Mouse (Mus musculus) limb, embryonic 12.5 days (tissue): ENCODE results near the gene Unc13d. TPM values are rescaled to one million over a fixed set of nuclear protein-coding genes. Genes with fewer than 3 reads are reported as not detected.

Experiments used
- ATAC-seq: fragments of 200-750 bp; cut with Nextera tagmentation; 2 replicates; pipeline ENCODE4 v1.8.0; 2017; ENCODE audit warnings: low read depth, moderate TSS enrichment; ENCODE audit not compliant: insufficient number of reproducible peaks, insufficient read depth, low FRiP score, low TSS enrichment
- H3K27ac ChIP-seq: fragments of 300-500 bp; sonication (generic); 2 replicates; pipeline ENCODE4 v1.5.1; 2016; ENCODE audit warnings: mild to moderate bottlenecking, moderate library complexity
- H3K27me3 ChIP-seq: fragments of 300-500 bp; sonication (generic); 2 replicates; pipeline ENCODE4 v1.6.1; 2016; ENCODE audit warnings: mild to moderate bottlenecking, moderate library complexity
- H3K36me3 ChIP-seq: fragments of 300-500 bp; sonication (generic); 2 replicates; pipeline ENCODE4 v1.6.1; 2016; ENCODE audit warnings: mild to moderate bottlenecking, moderate library complexity
- H3K4me1 ChIP-seq: fragments of 300-500 bp; sonication (generic); replicated peaks from 2 replicates; pipeline ENCODE4 v1.6.1; 2016
- H3K4me2 ChIP-seq: fragments of 300-500 bp; sonication (generic); 2 replicates; pipeline ENCODE4 v1.6.1; 2016; ENCODE audit warnings: mild to moderate bottlenecking, moderate library complexity
- H3K4me3 ChIP-seq: fragments of 300-500 bp; sonication (generic); replicated peaks from 2 replicates; pipeline ENCODE4 v1.5.1; 2016; ENCODE audit warnings: mild to moderate bottlenecking
- H3K9ac ChIP-seq: fragments of 300-500 bp; sonication (generic); replicated peaks from 2 replicates; pipeline ENCODE4 v1.6.1; 2016; ENCODE audit warnings: mild to moderate bottlenecking, moderate library complexity
- H3K9me3 ChIP-seq: fragments of 300-500 bp; sonication (generic); 2 replicates; pipeline ENCODE4 v1.6.1; 2016; ENCODE audit warnings: mild to moderate bottlenecking, moderate library complexity
- whole genome bisulfite sequencing: fragments of 180-500 bp; shearing (Covaris S2); methylation state at CpG from one replicate; pipeline ENCODE4 v1.1.7; 2016; 5-methylcytosine and 5-hydroxymethylcytosine counted together
- polyA plus RNA-seq: library from polyadenylated mRNA; unstranded; fragments of >200 nt; fragmentation: Nextera tagmentation; extraction: Ambion mirVana; gene quantifications from 2 replicates; pipeline ENCODE4 v1.2.1, GENCODE M21; 2016

The Unc13d gene
- polyA plus RNA-seq, 1 experiment from 2014 or later, result 1.4 TPM

DNA sequence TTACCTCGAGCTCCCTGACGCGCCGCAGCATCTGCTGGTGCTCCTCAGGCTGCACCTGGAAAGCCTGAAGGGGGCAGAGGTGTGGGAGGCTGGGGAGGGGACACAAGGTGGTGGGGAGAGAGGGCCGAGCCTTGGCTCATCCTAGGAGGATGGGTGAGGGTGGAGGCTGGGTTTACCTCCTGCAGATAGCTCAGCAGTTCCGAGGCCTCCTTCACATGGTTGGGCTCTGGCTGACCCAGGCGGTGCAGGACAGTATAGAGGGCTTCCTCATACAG is 1.6 kb downstream of the Unc13d start:
- Histone ChIP-seq H3K9ac (no peak overlapping the region), H3K4me2 (no peak overlapping the region), H3K4me1 (peaks cover 19% of the 10 kb centered on the region), H3K27ac (no peak overlapping the region), H3K9me3 (no peaks in the 10 kb centered on the region), H3K27me3 (no peaks in the 10 kb centered on the region), H3K36me3 (peaks cover 26% of the 10 kb centered on the region), H3K4me3 (no peak overlapping the region)
- WGBS, result 66% methylated on average over 7 of the region's 7 CpGs
- ATAC-seq, result no peak

DNA sequence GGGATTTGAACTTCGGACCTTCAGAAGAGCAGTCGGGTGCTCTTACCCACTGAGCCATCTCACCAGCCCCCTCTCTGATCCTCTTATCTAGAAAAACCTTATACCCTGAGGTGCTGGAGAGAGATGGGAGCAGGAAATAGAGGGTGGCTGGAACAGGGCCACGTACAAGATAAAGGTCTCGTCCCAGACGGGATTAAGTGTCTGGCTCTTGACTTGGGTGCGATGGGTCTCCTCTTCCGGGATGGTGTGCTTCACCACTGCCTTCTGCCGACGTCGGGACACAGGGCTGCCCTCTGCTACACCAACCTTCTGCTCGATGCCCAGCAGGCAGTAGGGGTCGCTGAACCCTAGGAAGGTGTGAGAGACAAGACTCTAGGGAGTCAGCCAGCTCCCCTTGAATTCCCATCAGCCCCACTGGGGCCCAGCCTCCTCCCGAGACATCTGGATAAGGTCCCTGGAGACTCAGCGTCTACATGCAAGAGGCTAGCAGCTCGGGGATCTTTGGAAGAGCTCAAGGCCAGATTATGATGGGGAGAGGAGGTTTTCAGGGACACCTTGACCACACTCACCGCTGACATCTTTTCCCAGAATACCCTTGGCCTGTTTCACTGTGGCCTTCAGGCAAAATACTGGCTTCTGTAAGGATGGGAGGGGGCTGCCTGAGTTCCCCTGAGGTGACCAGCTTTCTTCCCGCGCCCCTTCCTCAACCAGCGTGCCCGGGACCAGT is 2.1 kb downstream of the Unc13d start:
- Histone ChIP-seq H3K36me3 (peaks cover 21% of the 10 kb centered on the region), H3K9ac (no peak overlapping the region), H3K27ac (no peak overlapping the region), H3K4me2 (no peak overlapping the region), H3K27me3 (no peaks in the 10 kb centered on the region), H3K9me3 (no peaks in the 10 kb centered on the region), H3K4me1 (peaks cover 19% of the 10 kb centered on the region), H3K4me3 (no peak overlapping the region)
- ATAC-seq, result no peak
- WGBS, result 57% methylated on average over 20 of the region's 20 CpGs

DNA sequence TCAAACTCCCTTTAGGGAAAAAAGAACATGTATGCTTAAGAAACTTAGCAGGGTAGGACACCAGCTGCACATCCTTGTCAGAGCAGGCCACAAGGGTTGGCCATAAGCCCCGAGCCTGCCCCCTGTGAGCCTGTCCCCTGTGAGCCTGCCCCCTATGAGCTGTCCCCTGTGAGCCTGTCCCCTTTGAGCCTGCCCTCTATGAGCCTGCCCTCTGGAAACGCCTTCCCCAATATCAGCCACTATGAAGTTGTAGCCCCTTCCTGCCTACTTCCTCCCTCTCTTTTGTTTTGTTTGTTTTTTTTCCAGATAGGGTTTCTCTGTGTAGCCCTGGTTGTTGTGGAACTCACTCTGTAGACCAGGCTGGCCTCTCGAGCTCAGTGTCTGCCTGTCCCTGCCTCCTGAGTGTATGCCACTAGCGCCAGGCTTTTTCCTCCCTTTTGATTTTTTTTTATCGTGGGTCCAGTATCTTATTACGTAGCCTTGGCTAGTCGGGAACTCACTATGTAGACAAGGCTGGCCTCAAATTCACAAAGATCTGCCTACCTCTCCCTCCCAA is 3.2 kb downstream of the Unc13d start:
- no peaks in the 10 kb centered on the region for H3K27me3 ChIP-seq
- ATAC-seq, result no peak
- WGBS, result 64% methylated on average over 7 of the region's 7 CpGs
- H3K9ac ChIP-seq, result no peak overlapping the region
- H3K36me3 ChIP-seq, result peaks cover 10% of the 10 kb centered on the region
- peaks cover 19% of the 10 kb centered on the region for H3K4me1 ChIP-seq
- no peak overlapping the region for H3K4me2 ChIP-seq
- no peak overlapping the region for H3K27ac ChIP-seq
- H3K9me3 ChIP-seq, result no peaks in the 10 kb centered on the region
- H3K4me3 ChIP-seq, result no peak overlapping the region

DNA sequence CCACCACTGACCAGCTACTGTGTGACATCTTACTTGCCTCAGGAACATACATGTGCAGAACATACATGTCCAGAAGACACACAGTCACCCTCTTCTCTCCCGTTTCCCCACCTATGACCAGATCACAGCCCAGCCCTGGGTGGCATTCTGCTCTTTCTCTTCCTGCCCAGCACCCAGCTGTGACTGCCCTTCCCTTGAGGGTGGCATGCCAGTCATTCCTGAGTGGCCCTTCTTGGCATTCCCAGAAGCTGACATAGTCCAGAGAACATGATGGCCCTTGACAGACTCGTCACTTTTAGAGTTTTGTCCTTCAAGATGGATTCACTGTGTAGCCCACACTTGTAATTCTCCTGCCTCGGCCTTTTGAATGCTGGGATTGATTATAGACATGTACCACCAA is 5.2 kb downstream of the Unc13d start:
- Histone ChIP-seq H3K9me3 (no peaks in the 10 kb centered on the region), H3K9ac (no peak overlapping the region), H3K36me3 (no peaks in the 10 kb centered on the region), H3K27me3 (no peaks in the 10 kb centered on the region), H3K4me2 (no peak overlapping the region), H3K27ac (no peak overlapping the region), H3K4me3 (no peak overlapping the region), H3K4me1 (0 out of 2 replicates have a peak, but pooled peaks cover 6% of the 10 kb centered on the region)
- 82% methylated on average over 3 of the region's 3 CpGs for WGBS
- no peak for ATAC-seq

DNA sequence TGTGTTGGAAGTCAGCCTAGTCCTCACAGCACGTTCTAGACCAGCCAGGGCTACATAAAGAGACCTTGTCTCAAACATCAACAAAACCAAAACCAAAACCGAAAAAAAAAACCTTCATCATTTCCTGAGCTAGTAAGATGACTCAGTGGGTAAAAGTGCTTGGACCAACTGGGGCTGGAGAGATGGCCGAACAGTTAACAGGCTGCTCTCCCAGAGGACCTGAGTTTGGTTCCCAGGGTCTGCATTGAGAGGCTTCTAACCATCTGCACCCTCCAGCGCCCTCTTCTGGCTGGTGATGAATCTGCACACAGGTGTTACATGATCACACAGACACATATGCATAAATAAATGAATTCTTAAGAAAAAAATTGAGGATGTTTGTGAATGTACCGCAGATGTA is 6.3 kb downstream of the Unc13d start:
- Histone ChIP-seq H3K36me3 (no peaks in the 10 kb centered on the region), H3K9ac (no peak overlapping the region), H3K4me2 (no peak overlapping the region), H3K4me1 (0 out of 2 replicates have a peak, but pooled peaks cover 5% of the 10 kb centered on the region), H3K4me3 (no peak overlapping the region), H3K27ac (no peak overlapping the region), H3K27me3 (no peaks in the 10 kb centered on the region), H3K9me3 (no peaks in the 10 kb centered on the region)
- 72% methylated on average over 5 of the region's 5 CpGs for WGBS
- no peak for ATAC-seq

DNA sequence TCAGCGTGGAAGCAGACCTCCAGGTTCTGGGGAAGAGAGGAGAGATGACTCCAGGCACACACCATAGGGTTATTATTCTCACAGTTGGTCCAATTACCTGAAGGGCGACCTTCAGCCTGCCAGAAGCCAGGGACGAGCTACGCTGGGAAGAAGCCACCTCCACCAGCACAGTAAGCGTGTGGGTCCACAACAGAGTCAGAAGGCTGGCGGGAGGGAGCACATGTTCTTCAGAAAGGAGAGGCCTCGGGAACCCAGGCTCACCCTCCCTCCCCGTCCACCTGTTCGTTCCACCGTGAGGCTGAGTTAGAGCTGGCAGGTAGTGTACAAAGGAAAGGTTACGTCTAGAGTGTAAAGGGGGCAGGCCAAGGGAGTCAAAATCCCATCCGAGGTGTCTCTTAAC is 12.4 kb downstream of the Unc13d start:
- Histone ChIP-seq H3K27ac (no peak overlapping the region), H3K36me3 (peaks cover 29% of the 10 kb centered on the region), H3K4me3 (no peak overlapping the region), H3K4me2 (no peak overlapping the region), H3K4me1 (no peaks in the 10 kb centered on the region), H3K27me3 (no peaks in the 10 kb centered on the region), H3K9me3 (no peaks in the 10 kb centered on the region), H3K9ac (no peak overlapping the region)
- no peak for ATAC-seq
- WGBS, result 87% methylated on average over 12 of the region's 12 CpGs

DNA sequence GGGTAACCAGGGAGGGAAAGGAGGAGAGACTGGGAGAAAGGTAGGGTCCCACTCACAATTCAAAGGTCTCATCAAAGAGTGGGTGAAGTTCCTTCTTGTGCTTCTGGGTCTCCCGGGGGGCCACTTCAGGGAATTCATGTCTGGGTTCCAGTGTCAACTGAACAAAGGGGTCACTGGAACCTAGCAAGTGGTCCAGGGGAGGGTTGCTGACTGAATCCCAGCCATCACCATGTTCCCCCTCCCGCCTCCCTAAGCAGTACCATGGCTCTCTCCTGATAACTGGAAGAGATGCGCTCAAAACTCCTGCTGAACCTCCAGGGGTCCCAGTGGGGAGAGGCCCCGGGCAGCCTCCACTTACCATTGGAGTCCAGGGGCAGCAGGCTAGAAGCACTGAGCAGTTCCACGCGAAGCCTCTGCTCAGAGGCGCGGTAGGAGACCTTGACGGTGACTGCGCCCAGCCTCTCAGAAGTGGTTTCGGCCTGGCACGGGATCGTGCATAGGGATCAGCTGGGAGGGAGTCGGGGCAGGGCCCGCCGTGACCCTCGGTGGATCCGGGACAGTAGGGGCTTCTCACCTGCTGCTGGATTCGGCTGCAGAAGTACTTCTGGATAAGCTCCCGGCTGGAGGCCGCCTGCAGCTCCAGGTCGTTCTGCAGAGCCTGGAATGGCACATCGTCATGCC is 13.4 kb downstream of the Unc13d start:
- H3K4me3 ChIP-seq, result no peak overlapping the region
- WGBS, result 66% methylated on average over 23 of the region's 23 CpGs
- ATAC-seq, result no peak

DNA sequence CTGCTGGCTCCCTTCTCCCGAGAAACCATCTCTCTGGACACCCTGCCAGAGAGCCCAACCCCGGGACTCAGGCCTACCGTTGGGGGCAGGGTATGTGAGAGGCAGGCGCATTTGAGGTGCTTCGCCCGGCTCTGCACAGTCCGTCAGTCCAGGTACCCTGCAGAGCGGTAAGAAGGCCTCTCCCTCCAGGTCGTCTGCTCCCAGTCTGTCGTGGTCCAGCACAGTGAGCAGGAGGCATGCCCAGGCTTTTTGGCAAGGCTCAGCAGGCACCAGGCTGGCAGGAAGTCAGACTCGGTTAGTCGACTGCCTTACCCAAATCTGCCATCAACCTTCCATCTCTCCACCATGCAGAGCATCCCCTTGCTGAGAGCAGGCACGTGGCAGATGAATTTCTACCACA is 14.2 kb downstream of the Unc13d start:
- ATAC-seq, result no peak
- Histone ChIP-seq H3K36me3 (peaks cover 47% of the 10 kb centered on the region), H3K4me1 (no peaks in the 10 kb centered on the region), H3K27ac (no peak overlapping the region), H3K27me3 (no peaks in the 10 kb centered on the region), H3K4me2 (no peak overlapping the region), H3K9ac (no peak overlapping the region), H3K9me3 (no peaks in the 10 kb centered on the region), H3K4me3 (no peak overlapping the region)
- WGBS, result 72% methylated on average over 13 of the region's 13 CpGs

More for the DNA sequence above, 13.4 kb downstream of the Unc13d start:
- Histone ChIP-seq H3K4me2 (no peak overlapping the region), H3K4me1 (no peaks in the 10 kb centered on the region), H3K36me3 (peaks cover 39% of the 10 kb centered on the region), H3K27me3 (no peaks in the 10 kb centered on the region), H3K9me3 (no peaks in the 10 kb centered on the region), H3K27ac (no peak overlapping the region), H3K9ac (no peak overlapping the region)

DNA sequence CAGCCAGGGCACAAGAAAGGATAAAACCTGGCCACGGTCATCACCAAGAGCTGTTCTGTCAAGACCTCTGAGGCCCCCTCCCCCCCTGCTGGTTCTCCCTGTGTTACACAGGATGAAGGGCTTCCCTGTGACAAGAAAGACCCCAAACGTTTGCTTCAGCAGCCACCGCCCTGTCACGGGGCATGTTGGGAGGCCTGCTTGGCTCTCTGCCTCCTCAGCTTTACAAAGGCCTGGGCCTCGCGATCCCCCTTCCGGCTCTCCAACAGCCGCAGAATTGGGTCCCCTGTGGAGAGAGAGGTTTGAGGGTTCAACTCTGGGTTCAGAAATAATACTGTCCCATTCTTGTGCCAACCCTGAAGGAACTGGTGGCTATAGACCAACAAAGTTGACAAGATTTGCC is 15.2 kb downstream of the Unc13d start:
- H3K9ac ChIP-seq, result no peak overlapping the region
- H3K4me1 ChIP-seq, result no peaks in the 10 kb centered on the region
- H3K27ac ChIP-seq, result no peak overlapping the region
- no peak overlapping the region for H3K4me2 ChIP-seq
- no peaks in the 10 kb centered on the region for H3K27me3 ChIP-seq
- peaks cover 57% of the 10 kb centered on the region for H3K36me3 ChIP-seq
- H3K4me3 ChIP-seq, result no peak overlapping the region
- 70% methylated on average over 8 of the region's 8 CpGs for WGBS
- no peaks in the 10 kb centered on the region for H3K9me3 ChIP-seq
- ATAC-seq, result no peak

DNA sequence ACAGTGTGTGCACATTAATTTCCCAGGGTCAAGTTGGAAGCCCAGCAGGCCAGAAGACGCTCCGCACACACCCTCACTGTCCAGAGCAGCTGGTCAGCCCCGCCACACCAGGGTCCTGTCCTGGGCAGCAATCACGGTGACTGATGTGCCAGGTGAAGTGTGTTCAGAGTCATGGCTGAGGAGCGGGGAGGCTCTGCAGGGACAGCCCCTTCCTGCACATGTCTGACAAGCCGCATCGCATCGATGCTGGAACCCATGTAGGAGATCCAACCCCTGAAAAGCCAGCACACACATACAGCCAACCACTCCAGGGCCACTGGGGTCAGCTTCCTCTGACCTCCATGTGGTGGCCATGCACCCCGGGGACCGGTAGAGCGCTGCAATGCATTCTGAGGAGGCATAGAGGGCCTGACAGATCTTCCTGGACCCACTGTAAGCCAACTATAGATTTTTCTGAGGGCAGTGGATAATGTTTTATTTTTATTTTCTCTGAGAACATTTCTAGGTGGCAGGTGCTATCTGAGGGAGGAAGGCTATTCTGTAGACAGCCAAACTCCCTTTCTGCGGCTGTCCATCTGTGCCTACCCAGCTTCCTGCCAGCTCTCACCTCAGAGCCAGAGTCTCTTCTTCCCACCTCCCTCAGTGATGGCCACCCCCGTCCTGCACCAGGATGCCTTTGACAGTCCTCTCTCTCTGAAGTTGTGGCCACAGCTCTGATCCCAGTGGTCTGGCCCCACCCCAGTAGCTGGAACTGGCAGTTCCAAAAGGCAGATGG is 15.9 kb downstream of the Unc13d start:
- 90% methylated on average over 13 of the region's 13 CpGs for whole genome bisulfite sequencing

DNA sequence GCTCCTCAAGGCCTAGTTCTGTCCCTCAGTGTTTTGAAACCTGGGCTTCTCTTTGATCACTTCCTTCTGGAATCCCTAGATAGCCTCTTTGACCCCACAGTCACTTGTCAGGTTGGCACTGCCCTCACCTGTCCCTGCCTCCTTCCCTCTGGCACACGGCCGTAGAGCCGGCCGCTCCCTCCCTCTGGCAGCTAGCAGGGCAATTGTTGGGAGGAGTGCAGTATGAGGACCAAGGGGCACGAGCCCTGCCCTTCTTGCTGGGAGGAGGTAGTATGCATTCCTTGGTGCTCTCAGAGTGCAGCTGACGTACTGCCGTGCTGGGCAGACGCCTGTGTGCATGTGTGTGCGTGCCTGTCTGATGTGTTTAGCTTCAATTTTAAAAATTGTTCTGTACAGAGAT is 17.2 kb downstream of the Unc13d start:
- peaks cover 76% of the 10 kb centered on the region for H3K36me3 ChIP-seq
- WGBS, result 85% methylated on average over 9 of the region's 9 CpGs

More for the DNA sequence above, 15.9 kb downstream of the Unc13d start:
- no peak overlapping the region for H3K27ac ChIP-seq
- no peak overlapping the region for H3K9ac ChIP-seq
- H3K27me3 ChIP-seq, result no peaks in the 10 kb centered on the region
- ATAC-seq, result no peak
- peaks cover 64% of the 10 kb centered on the region for H3K36me3 ChIP-seq
- H3K4me3 ChIP-seq, result no peak overlapping the region
- H3K4me1 ChIP-seq, result no peaks in the 10 kb centered on the region
- H3K4me2 ChIP-seq, result no peak overlapping the region
- H3K9me3 ChIP-seq, result no peaks in the 10 kb centered on the region

More for the DNA sequence above, 17.2 kb downstream of the Unc13d start:
- no peaks in the 10 kb centered on the region for H3K9me3 ChIP-seq
- no peaks in the 10 kb centered on the region for H3K27me3 ChIP-seq
- H3K9ac ChIP-seq, result no peak overlapping the region
- ATAC-seq, result no peak
- H3K4me1 ChIP-seq, result no peaks in the 10 kb centered on the region
- no peak overlapping the region for H3K4me2 ChIP-seq
- no peak overlapping the region for H3K4me3 ChIP-seq
- H3K27ac ChIP-seq, result peak overlapping the region; percentile 12; the same call in 1 of the 2 replicates
